Mouse (Mus musculus) midbrain, embryonic 16.5 days (tissue): ENCODE results near the gene Elovl4. TPM values are rescaled to one million over a fixed set of nuclear protein-coding genes. Genes with fewer than 3 reads are reported as not detected.
A peak's percentile ranks its signal among the peaks of the same experiment; 100 is the strongest.

Experiments used
- ATAC-seq: fragments of 200-750 bp; cut with Nextera tagmentation; 2 replicates; pipeline ENCODE4 v1.8.0; 2017; ENCODE audit warnings: moderate TSS enrichment
- H3K27ac ChIP-seq: fragments of 300-500 bp; sonication (generic); 2 replicates; pipeline ENCODE4 v1.5.1; 2014; ENCODE audit warnings: mild to moderate bottlenecking, low read length, mixed read lengths
- H3K27me3 ChIP-seq: fragments of 300-500 bp; sonication (generic); 2 replicates; pipeline ENCODE4 v1.6.1; 2014; ENCODE audit warnings: low read depth, low read length, mixed read lengths; ENCODE audit not compliant: control insufficient read depth, insufficient read depth
- H3K36me3 ChIP-seq: fragments of 300-500 bp; sonication (generic); 2 replicates; pipeline ENCODE4 v1.6.1; 2014; ENCODE audit warnings: mild to moderate bottlenecking, low read length, moderate library complexity, mixed read lengths; ENCODE audit not compliant: control insufficient read depth, insufficient read depth
- H3K4me1 ChIP-seq: fragments of 300-500 bp; sonication (generic); 2 replicates; pipeline ENCODE4 v1.6.1; 2014; ENCODE audit warnings: mild to moderate bottlenecking, low read length, mixed read lengths; ENCODE audit not compliant: control insufficient read depth, insufficient read depth
- H3K4me2 ChIP-seq: fragments of 300-500 bp; sonication (generic); 2 replicates; pipeline ENCODE4 v1.6.1; 2014; ENCODE audit warnings: mild to moderate bottlenecking, low read length, mixed read lengths
- H3K4me3 ChIP-seq: fragments of 300-500 bp; sonication (generic); 2 replicates; pipeline ENCODE4 v1.5.1; 2014; ENCODE audit warnings: low read depth, mild to moderate bottlenecking, low read length, moderate library complexity, mixed read lengths
- H3K9ac ChIP-seq: fragments of 300-500 bp; sonication (generic); 2 replicates; pipeline ENCODE4 v1.6.1; 2014; ENCODE audit warnings: low read depth, low read length, mixed read lengths
- H3K9me3 ChIP-seq: fragments of 300-500 bp; sonication (generic); replicated peaks from 2 replicates; pipeline ENCODE4 v1.6.1; 2014; ENCODE audit warnings: mild to moderate bottlenecking, low read length, mixed read lengths; ENCODE audit not compliant: control insufficient read depth, poor library complexity, severe bottlenecking
- WGBS: fragments of 180-500 bp; shearing (Covaris S2); extraction: QIAGEN DNeasy Blood & Tissue Kit; methylation state at CpG from one replicate; pipeline ENCODE4 v1.1.7; 2014; 5-methylcytosine and 5-hydroxymethylcytosine counted together
- polyA plus RNA-seq: library from polyadenylated mRNA; unstranded; fragments of >200 nt; fragmentation: Nextera tagmentation; extraction: Ambion mirVana; gene quantifications from 2 replicates; pipeline ENCODE4 v1.2.1, GENCODE M21; 2015

Elovl4 gene
- polyA plus RNA-seq, 1 experiment from 2014 or later: 130 TPM

GRCm38 (mm10) chr9:83761318-83761717 lies 44.8 kb downstream of the Elovl4 start:
- no peaks in the 10 kb centered on the region for H3K4me1 ChIP-seq
- H3K9me3 ChIP-seq: no peaks in the 10 kb centered on the region
- H3K27ac ChIP-seq: no peak overlapping the region
- H3K9ac ChIP-seq: no peak overlapping the region
- 64% methylated on average over 4 of the region's 4 CpGs for WGBS
- no peaks in the 10 kb centered on the region for H3K36me3 ChIP-seq
- H3K4me3 ChIP-seq: no peak overlapping the region
- H3K27me3 ChIP-seq: no peaks in the 10 kb centered on the region
- peak; percentile 62; the same call in 1 of the 2 replicates for ATAC-seq
- H3K4me2 ChIP-seq: no peak overlapping the region

GRCm38 (mm10) chr9:83731877-83732276 lies 74.2 kb downstream of the Elovl4 start:
- Histone ChIP-seq H3K4me3 (no peak overlapping the region), H3K9ac (no peak overlapping the region), H3K4me2 (no peak overlapping the region), H3K27ac (no peak overlapping the region), H3K4me1 (no peaks in the 10 kb centered on the region), H3K9me3 (no peaks in the 10 kb centered on the region), H3K36me3 (no peaks in the 10 kb centered on the region), H3K27me3 (no peaks in the 10 kb centered on the region)
- ATAC-seq: no peak
- WGBS: 81% methylated on average over 2 of the region's 2 CpGs

GRCm38 (mm10) chr9:83730836-83731235 lies 75.2 kb downstream of the Elovl4 start:
- WGBS: 64% methylated on average over 7 of the region's 7 CpGs
- Histone ChIP-seq H3K36me3 (no peaks in the 10 kb centered on the region), H3K4me3 (no peak overlapping the region), H3K27ac (no peak overlapping the region), H3K4me1 (no peaks in the 10 kb centered on the region; the same call in 1 of the 2 replicates), H3K9ac (no peak overlapping the region), H3K9me3 (no peaks in the 10 kb centered on the region), H3K27me3 (no peaks in the 10 kb centered on the region), H3K4me2 (no peak overlapping the region)
- ATAC-seq: no peak

Other genes with a start within 250 kb of the Elovl4 start
- 3.2 and 4.0 TPM in 2 replicates for gene Ttk, start 28.4 kb upstream of the Elovl4 start, polyA plus RNA-seq
- 29.7 and 32.0 TPM in 2 replicates for gene Bckdhb, start 118.9 kb upstream of the Elovl4 start, polyA plus RNA-seq